Mouse (Mus musculus) embryonic fibroblast, embryonic 13.5 days (primary cell): ENCODE measurements around the gene Smg5.

Source experiments
- CTCF ChIP-seq: IDR thresholded peaks from 2 replicates; pipeline ENCODE4 v1.5.1; 2011; ENCODE audit warnings: mild to moderate bottlenecking, control low read depth, low read length, moderate library complexity, borderline replicate concordance; ENCODE audit not compliant: insufficient read depth
- POLR2A ChIP-seq: IDR thresholded peaks from 2 replicates; pipeline ENCODE4 v1.6.1; 2011; ENCODE audit warnings: low read depth, mild to moderate bottlenecking, control low read depth, low read length, moderate library complexity

GRCm38 (mm10) chr3:88403522-88404230 is 67.6 kb downstream of the Smg5 start:
- no peak for TF ChIP-seq POLR2A
- TF ChIP-seq CTCF, result no peak
